Mouse (Mus musculus): Measurements from ENCODE around the gene Vps13a. TPM values are rescaled to one million over a fixed set of nuclear protein-coding genes. Genes with fewer than 3 reads are reported as not detected.

Gene Vps13a
- polyA plus RNA-seq, 1 experiment from 2014 or later = 7.6 TPM

Other genes with a start within 250 kb of the Vps13a start
- not detected in 2 replicates for gene Foxb2, start 92.9 kb upstream of the Vps13a start, polyA plus RNA-seq (2015; fragmentation: Nextera tagmentation; extraction: Ambion mirVana)
- gene Prune2, start 175.2 kb upstream of the Vps13a start, polyA plus RNA-seq (2015; fragmentation: Nextera tagmentation; extraction: Ambion mirVana) = 2.2 and 2.4 TPM in 2 replicates